Mouse (Mus musculus) gastrocnemius, postnatal 4 days (tissue): ENCODE results near the gene Scaf1. TPM values are rescaled to one million over a fixed set of nuclear protein-coding genes. Genes with fewer than 3 reads are reported as not detected.

Experiments used
- DNase-seq, 2 experiments: peaks; one replicate each; pipeline ENCODE4 v3.0.0; 2021 to 2022; ENCODE audit warnings: low spot score in 2 of 2, mixed read lengths in 2 of 2
- total RNA-seq, 2 experiments: library from RNA; stranded (reverse); gene quantifications; 2 replicates each; pipeline ENCODE4 v1.2.3; 2021

The Scaf1 gene
- total RNA-seq, 2 experiments from 2014 or later = 74.1 to 76.0 TPM

GRCm38 (mm10) chr7:45016761-45017160, 598 bp upstream of the Scaf1 start:
- DNase-seq = no peak

GRCm38 (mm10) chr7:45015344-45015956, 713 bp downstream of the Scaf1 start:
- DNase-seq = no peak

GRCm38 (mm10) chr7:45014096-45014451, 2.1 kb downstream of the Scaf1 start:
- no peak for DNase-seq

- DNase-seq = no peak
Observed at GRCm38 (mm10) chr7:45013366-45014095, 2.6 kb downstream of the Scaf1 start.

GRCm38 (mm10) chr7:45012824-45013223, 3.3 kb downstream of the Scaf1 start:
- no peak for DNase-seq

- DNase-seq = no peak
Observed at GRCm38 (mm10) chr7:45012011-45012410, 4.2 kb downstream of the Scaf1 start.

GRCm38 (mm10) chr7:45008411-45008810, 7.8 kb downstream of the Scaf1 start:
- no peak for DNase-seq

- no peak for DNase-seq
Observed at GRCm38 (mm10) chr7:45007846-45008245, 8.3 kb downstream of the Scaf1 start.

- no peak for DNase-seq
Observed at GRCm38 (mm10) chr7:45007141-45007540, 9.0 kb downstream of the Scaf1 start.

GRCm38 (mm10) chr7:45006503-45006902, 9.7 kb downstream of the Scaf1 start:
- DNase-seq = no peak

- no peak for DNase-seq
Observed at GRCm38 (mm10) chr7:45005321-45005992, 10.7 kb downstream of the Scaf1 start.

- no peak for DNase-seq
Observed at GRCm38 (mm10) chr7:45004546-45004945, 11.6 kb downstream of the Scaf1 start.

GRCm38 (mm10) chr7:45002440-45002839, 13.7 kb downstream of the Scaf1 start:
- DNase-seq = no peak

GRCm38 (mm10) chr7:45000539-45001114, 15.5 kb downstream of the Scaf1 start:
- DNase-seq = no peak

- no peak for DNase-seq
Observed at GRCm38 (mm10) chr7:44999753-45000152, 16.4 kb downstream of the Scaf1 start.

GRCm38 (mm10) chr7:44998501-44998955, 17.6 kb downstream of the Scaf1 start, which contains the start of gene Bcl2l12:
Gene Bcl2l12, minus strand, starts transcription at chr7:44998712.
- DNase-seq = peak in 1 of 2 experiments; percentile 70

- no peak for DNase-seq
Observed at GRCm38 (mm10) chr7:44997940-44998428, 18.2 kb downstream of the Scaf1 start.

- DNase-seq = peak; percentile 86 to 98
Observed at GRCm38 (mm10) chr7:44997231-44997939, 18.8 kb downstream of the Scaf1 start, which contains the start of gene Irf3. Gene Irf3, plus strand, starts transcription at chr7:44997648.

GRCm38 (mm10) chr7:44996672-44997071, 19.5 kb downstream of the Scaf1 start:
- DNase-seq = no peak

GRCm38 (mm10) chr7:44986879-44987718, 29.1 kb downstream of the Scaf1 start:
- DNase-seq = no peak
